Mouse (Mus musculus) C2C12 (cell line): ENCODE measurements at regions not wholly inside any gene's neighbourhood (a gene's known extent, or its start where the extent isn't known, plus 50 kb on each side); places are given as distances from the start of the nearest gene placed in this dataset.

Experiments used
- CEBPB ChIP-seq: IDR thresholded peaks from one replicate; pipeline ENCODE4 v1.6.1; 2011; ENCODE audit warnings: low read depth, mild to moderate bottlenecking, control low read depth, moderate library complexity
- CTCF ChIP-seq: IDR thresholded peaks from one replicate; pipeline ENCODE4 v1.5.1; 2011; ENCODE audit not compliant: control insufficient read depth, insufficient read depth, insufficient read length
- FOSL1 ChIP-seq: IDR thresholded peaks from one replicate; pipeline ENCODE4 v1.8.0; 2011; ENCODE audit warnings: mild to moderate bottlenecking, low read length; ENCODE audit not compliant: poor library complexity, insufficient read depth, severe bottlenecking
- MAX ChIP-seq: IDR thresholded peaks from one replicate; pipeline ENCODE4 v1.6.1; 2011; ENCODE audit warnings: mild to moderate bottlenecking, control low read depth
- MYOD1 ChIP-seq: IDR thresholded peaks from one replicate; pipeline ENCODE4 v1.6.1; 2011; ENCODE audit warnings: low read depth; ENCODE audit not compliant: control insufficient read depth, insufficient read length
- MYOG ChIP-seq: IDR thresholded peaks from one replicate; pipeline ENCODE4 v1.6.1; 2011; ENCODE audit not compliant: control insufficient read depth, insufficient read length; ENCODE audit errors: extremely low read depth
- USF1 ChIP-seq: IDR thresholded peaks from one replicate; pipeline ENCODE4 v1.6.1; 2011; ENCODE audit warnings: low read depth, mild to moderate bottlenecking, control low read depth, moderate library complexity

DNA sequence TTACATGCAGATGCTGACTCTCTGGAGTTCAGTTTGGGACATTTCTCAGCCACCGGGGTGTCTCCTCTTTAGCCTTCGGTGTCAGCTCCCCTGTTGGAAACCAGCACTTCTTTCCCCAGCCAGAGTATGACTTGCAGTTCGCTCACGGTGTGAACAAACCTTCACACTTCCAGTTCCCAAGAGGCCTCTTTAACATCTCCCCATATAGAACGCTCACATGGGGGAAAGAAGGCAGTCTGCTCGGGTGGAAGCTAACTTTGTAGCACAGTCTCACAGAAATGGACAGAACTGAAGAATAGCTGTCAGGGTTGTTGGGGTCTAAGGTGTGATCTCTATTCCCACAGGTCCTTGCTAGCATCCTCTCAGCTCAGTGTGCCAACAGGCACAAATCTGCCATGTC, 502.4 kb upstream of the Jmjd1c start:
- TF ChIP-seq CTCF (no peak), CEBPB (no peak), MAX (no peak), USF1 (no peak), MYOD1 (no peak), FOSL1 (no peak), MYOG (no peak)
